Mouse (Mus musculus): ENCODE results near the gene Magea2. TPM values are rescaled to one million over a fixed set of nuclear protein-coding genes. Genes with fewer than 3 reads are reported as not detected.

The Magea2 gene
- not detected for total RNA-seq (2023)

GRCm38 (mm10) chrX:155093566-155093965 is at the start of gene Magea2:
Gene Magea2, minus strand, starts transcription at chrX:155093666.

GRCm38 (mm10) chrX:155128312-155128711 is 34.8 kb upstream of the Magea2 start, which contains the start of gene Cldn34b2:
Gene Cldn34b2, minus strand, starts transcription at chrX:155128412.

GRCm38 (mm10) chrX:155089693-155090092 is 3.8 kb downstream of the Magea2 start, which contains the start of gene Magea1:
Gene Magea1, minus strand, starts transcription at chrX:155089793.

GRCm38 (mm10) chrX:155063045-155063444 is 30.4 kb downstream of the Magea2 start, which contains the start of gene Magea5:
Gene Magea5, minus strand, starts transcription at chrX:155063145.

GRCm38 (mm10) chrX:154995750-154996149 is 97.7 kb downstream of the Magea2 start, which contains the start of gene Magea8:
Gene Magea8, minus strand, starts transcription at chrX:154995850.

Other genes starting within 250 kb of the Magea2 start
- gene Cldn34b1, start 203.4 kb downstream of the Magea2 start, total RNA-seq (2023): not detected
- gene Magea6, start 157.7 kb downstream of the Magea2 start, total RNA-seq (2023): not detected
- not detected for gene Magea3, start 144.2 kb downstream of the Magea2 start, total RNA-seq (2023)
- not detected for gene Magea8, start 97.8 kb downstream of the Magea2 start, total RNA-seq (2023)
- gene Magea5, start 30.5 kb downstream of the Magea2 start, total RNA-seq (2023): not detected
- not detected for gene Magea1, start 3.9 kb downstream of the Magea2 start, total RNA-seq (2023)
- gene Cldn34b2, start 34.7 kb upstream of the Magea2 start, total RNA-seq (2023): not detected
- gene Sat1, start 122.8 kb upstream of the Magea2 start, total RNA-seq (2023): 197 TPM
- 33.5 TPM for gene Acot9, start 168.8 kb upstream of the Magea2 start, total RNA-seq (2023)
- 13.1 TPM for gene Prdx4, start 247.1 kb upstream of the Magea2 start, total RNA-seq (2023)

Data from CD4-positive naive resting alpha-beta T cell, adult 57 days (primary cell).